Mouse (Mus musculus) myocyte (in vitro differentiated cells): ENCODE measurements around the gene Acvr2a. TPM values are rescaled to one million over a fixed set of nuclear protein-coding genes. Genes with fewer than 3 reads are reported as not detected.

Source experiments
- H3K27me3 ChIP-seq: one replicate; pipeline ENCODE4 v1.6.1; 2011; ENCODE audit not compliant: control insufficient read depth, insufficient read depth, insufficient read length
- H3K36me3 ChIP-seq: one replicate; pipeline ENCODE4 v1.6.1; 2011; ENCODE audit not compliant: control insufficient read depth, insufficient read depth
- H3K4me2 ChIP-seq: one replicate; pipeline ENCODE4 v1.6.1; 2011; ENCODE audit warnings: low read depth, control low read depth
- H3K4me3 ChIP-seq: one replicate; pipeline ENCODE4 v1.5.1; 2011; ENCODE audit warnings: mild to moderate bottlenecking, control low read depth, moderate library complexity
- H3K79me2 ChIP-seq: one replicate; pipeline ENCODE4 v1.6.1; 2011; ENCODE audit not compliant: control insufficient read depth, insufficient read depth
- H3ac ChIP-seq: one replicate; pipeline ENCODE4 v1.6.1; 2011; ENCODE audit not compliant: control insufficient read depth, insufficient read length
- CEBPB ChIP-seq: IDR thresholded peaks from 2 replicates; pipeline ENCODE4 v1.6.1; 2011; ENCODE audit warnings: mild to moderate bottlenecking, moderate library complexity; ENCODE audit not compliant: poor library complexity, insufficient read depth, severe bottlenecking
- E2F4 ChIP-seq: IDR thresholded peaks from one replicate; pipeline ENCODE4 v1.6.1; 2011; ENCODE audit warnings: mild to moderate bottlenecking, control low read depth, moderate library complexity; ENCODE audit not compliant: insufficient read depth
- MAX ChIP-seq: IDR thresholded peaks from one replicate; pipeline ENCODE4 v1.6.1; 2011; ENCODE audit warnings: low read depth, mild to moderate bottlenecking, control low read depth
- MYOD1 ChIP-seq, 3 experiments: IDR thresholded peaks; one replicate each; pipeline ENCODE4 v1.6.1; 2011; ENCODE audit warnings: control low read depth in 2 of 3, low read depth in 2 of 3, mild to moderate bottlenecking in 2 of 3, moderate library complexity in 1 of 3; ENCODE audit not compliant: insufficient read length in 2 of 3, control insufficient read depth in 1 of 3
- MYOG ChIP-seq, 3 experiments: IDR thresholded peaks; one replicate each; pipeline ENCODE4 v1.6.1; 2011; ENCODE audit warnings: control low read depth in 2 of 3, low read depth in 2 of 3, mild to moderate bottlenecking in 2 of 3; ENCODE audit not compliant: insufficient read length in 2 of 3, control insufficient read depth in 1 of 3, insufficient read depth in 1 of 3
- POLR2A ChIP-seq: IDR thresholded peaks from one replicate; pipeline ENCODE4 v1.6.1; 2011; ENCODE audit warnings: low read depth, mild to moderate bottlenecking, control low read depth, moderate library complexity; ENCODE audit not compliant: insufficient read length
- POLR2AphosphoS2 ChIP-seq: IDR thresholded peaks from one replicate; pipeline ENCODE4 v1.6.1; 2011; ENCODE audit warnings: low read depth, control low read depth; ENCODE audit not compliant: insufficient read length
- REST ChIP-seq: IDR thresholded peaks from one replicate; pipeline ENCODE4 v1.6.1; 2011; ENCODE audit warnings: mild to moderate bottlenecking, control low read depth, moderate library complexity; ENCODE audit not compliant: insufficient read depth, insufficient read length
- SRF ChIP-seq: IDR thresholded peaks from one replicate; pipeline ENCODE4 v1.6.1; 2011; ENCODE audit warnings: low read depth; ENCODE audit not compliant: control insufficient read depth, insufficient read length
- TCF12 ChIP-seq: IDR thresholded peaks from one replicate; pipeline ENCODE4 v1.6.1; 2011; ENCODE audit warnings: mild to moderate bottlenecking, control low read depth; ENCODE audit not compliant: poor library complexity, insufficient read depth, severe bottlenecking
- TCF3 ChIP-seq: IDR thresholded peaks from one replicate; pipeline ENCODE4 v1.6.1; 2011; ENCODE audit warnings: low read depth, control low read depth; ENCODE audit not compliant: insufficient read length
- USF1 ChIP-seq: IDR thresholded peaks from one replicate; pipeline ENCODE4 v1.6.1; 2011; ENCODE audit warnings: low read depth, mild to moderate bottlenecking, control low read depth, moderate library complexity
- polyA plus RNA-seq: library from polyadenylated mRNA; unstranded; fragments of >200 nt; fragmentation: generic; extraction: Trizol; gene quantifications from one replicate; pipeline ENCODE4 v1.2.1, GENCODE M21; 2012; ENCODE audit warnings: missing spikeins

Gene Acvr2a
- polyA plus RNA-seq: 4.1 TPM

DNA sequence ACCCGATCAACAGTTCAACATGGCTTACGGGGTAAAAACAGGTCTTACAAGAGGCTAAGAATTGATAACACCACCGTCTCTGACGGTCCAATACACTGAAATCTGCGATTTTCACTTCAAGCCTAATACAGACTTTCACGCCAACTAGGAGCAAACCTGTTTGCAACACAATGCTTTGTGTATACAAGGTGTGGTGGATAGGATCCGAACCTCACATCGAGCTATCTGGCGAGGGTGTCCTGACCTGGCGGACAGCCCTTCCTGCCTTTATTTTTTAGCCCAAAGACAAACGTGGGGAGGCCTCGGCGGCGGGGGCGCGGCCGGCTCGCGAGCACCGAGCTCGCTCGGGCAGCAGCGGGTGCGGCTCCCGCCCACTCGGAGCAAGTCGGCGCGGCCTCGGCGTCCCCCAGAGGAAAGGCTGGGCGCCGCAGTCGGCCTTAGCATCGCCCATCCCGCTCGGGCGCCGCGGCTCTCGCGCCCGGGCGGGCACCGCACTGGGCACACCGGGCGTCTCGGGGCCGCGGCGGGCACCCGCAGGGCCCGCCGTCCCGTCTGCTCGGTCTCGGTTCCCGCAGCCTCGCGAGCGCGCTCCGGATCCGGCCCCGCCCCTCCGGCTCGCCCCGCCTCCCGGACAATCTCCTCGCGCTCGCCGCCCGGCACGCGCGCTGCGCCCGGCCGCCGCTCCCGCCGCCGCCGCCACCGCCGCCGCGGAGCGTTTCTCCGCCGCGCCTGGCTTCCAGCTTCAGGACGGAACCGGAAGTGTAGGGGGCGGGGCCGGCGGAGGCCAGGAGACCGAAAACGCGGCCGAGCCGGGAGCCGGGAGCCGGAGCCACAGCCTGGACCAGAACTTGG is at the start of gene Acvr2a:
Gene Acvr2a, plus strand, starts transcription at position 739 of the 852 bp plus-strand sequence.
- Histone ChIP-seq H3K4me2 (peak within 1 kb of the TSS; percentile 81), H3K36me3 (no peaks in the 10 kb centered on the region), H3K79me2 (peaks cover 42% of the 10 kb centered on the region), H3ac (peak within 1 kb of the TSS; percentile 77), H3K4me3 (peak within 1 kb of the TSS; percentile 61), H3K27me3 (no peaks in the 10 kb centered on the region)
- TF ChIP-seq POLR2A (peak; percentile 80), TCF12 (no peak), SRF (peak; percentile 23), MAX (no peak), POLR2AphosphoS2 (no peak), REST (no peak), TCF3 (no peak)

GRCm38 (mm10) chr2:48766513-48766912 is 47.4 kb upstream of the Acvr2a start:
- H3K36me3 ChIP-seq: no peaks in the 10 kb centered on the region
- no peaks in the 10 kb centered on the region for H3K27me3 ChIP-seq
- TF ChIP-seq MAX: no peak
- no peak for TF ChIP-seq REST
- no peak for TF ChIP-seq E2F4
- no peak for TF ChIP-seq SRF
- TF ChIP-seq MYOD1 (IDR thresholded peaks at IDR 0.05; ENCODE audit: control insufficient read depth in 1 of 3, insufficient read length in 2 of 3, low read depth in 2 of 3): no peak
- TF ChIP-seq MYOG (IDR thresholded peaks at IDR 0.05; ENCODE audit: control insufficient read depth in 1 of 3, insufficient read depth in 1 of 3, insufficient read length in 2 of 3, low read depth in 2 of 3): no peak
- TF ChIP-seq TCF12: no peak
- TF ChIP-seq POLR2A: no peak
- no peak for TF ChIP-seq USF1
- no peak overlapping the region for H3K4me2 ChIP-seq
- no peak overlapping the region for H3ac ChIP-seq
- no peaks in the 10 kb centered on the region for H3K79me2 ChIP-seq
- H3K4me3 ChIP-seq: no peak overlapping the region

GRCm38 (mm10) chr2:48767778-48768177 is 46.1 kb upstream of the Acvr2a start:
- H3ac ChIP-seq: no peak overlapping the region
- H3K27me3 ChIP-seq: no peaks in the 10 kb centered on the region
- no peaks in the 10 kb centered on the region for H3K36me3 ChIP-seq
- no peak overlapping the region for H3K4me3 ChIP-seq
- no peak for TF ChIP-seq MYOG (IDR thresholded peaks at IDR 0.05; ENCODE audit: control insufficient read depth in 1 of 3, insufficient read depth in 1 of 3, insufficient read length in 2 of 3, low read depth in 2 of 3)
- no peak for TF ChIP-seq POLR2AphosphoS2
- TF ChIP-seq E2F4: no peak
- TF ChIP-seq TCF3: no peak
- no peak for TF ChIP-seq SRF
- no peak for TF ChIP-seq CEBPB
- TF ChIP-seq REST: no peak
- TF ChIP-seq USF1: no peak
- TF ChIP-seq TCF12: no peak
- TF ChIP-seq MYOD1 (IDR thresholded peaks at IDR 0.05; ENCODE audit: control insufficient read depth in 1 of 3, insufficient read length in 2 of 3, low read depth in 2 of 3): no peak
- TF ChIP-seq POLR2A: no peak
- no peak for TF ChIP-seq MAX
- no peaks in the 10 kb centered on the region for H3K79me2 ChIP-seq
- H3K4me2 ChIP-seq: no peak overlapping the region

DNA sequence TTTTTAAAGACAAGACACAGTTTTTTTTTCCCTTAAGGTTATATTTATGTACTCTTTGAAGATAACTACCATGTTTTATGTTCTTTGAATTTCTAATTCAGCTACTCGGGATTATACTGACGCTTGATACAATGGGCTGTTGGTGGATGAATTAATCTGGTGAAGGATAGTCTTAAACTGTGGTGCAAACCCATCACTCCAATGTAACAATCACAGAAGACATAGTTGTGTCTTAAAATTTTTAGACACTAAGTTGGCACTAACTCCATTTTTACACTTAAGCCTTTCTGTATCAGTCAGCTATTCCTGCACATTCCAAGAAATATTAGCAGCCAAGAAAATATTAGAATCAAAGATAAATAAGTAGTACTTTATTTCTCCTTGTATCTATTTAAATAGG is 45.7 kb upstream of the Acvr2a start:
- no peak overlapping the region for H3ac ChIP-seq
- H3K36me3 ChIP-seq: no peaks in the 10 kb centered on the region
- TF ChIP-seq REST: no peak
- TF ChIP-seq MYOD1 (IDR thresholded peaks at IDR 0.05; ENCODE audit: control insufficient read depth in 1 of 3, insufficient read length in 2 of 3, low read depth in 2 of 3): no peak
- no peak for TF ChIP-seq MYOG (IDR thresholded peaks at IDR 0.05; ENCODE audit: control insufficient read depth in 1 of 3, insufficient read depth in 1 of 3, insufficient read length in 2 of 3, low read depth in 2 of 3)
- no peak for TF ChIP-seq POLR2AphosphoS2
- no peak for TF ChIP-seq POLR2A
- TF ChIP-seq MAX: no peak
- no peak for TF ChIP-seq E2F4
- no peak for TF ChIP-seq TCF3
- TF ChIP-seq SRF: no peak
- TF ChIP-seq CEBPB: no peak
- TF ChIP-seq USF1: no peak
- no peak for TF ChIP-seq TCF12
- no peaks in the 10 kb centered on the region for H3K27me3 ChIP-seq
- no peaks in the 10 kb centered on the region for H3K79me2 ChIP-seq
- no peak overlapping the region for H3K4me2 ChIP-seq
- no peak overlapping the region for H3K4me3 ChIP-seq

DNA sequence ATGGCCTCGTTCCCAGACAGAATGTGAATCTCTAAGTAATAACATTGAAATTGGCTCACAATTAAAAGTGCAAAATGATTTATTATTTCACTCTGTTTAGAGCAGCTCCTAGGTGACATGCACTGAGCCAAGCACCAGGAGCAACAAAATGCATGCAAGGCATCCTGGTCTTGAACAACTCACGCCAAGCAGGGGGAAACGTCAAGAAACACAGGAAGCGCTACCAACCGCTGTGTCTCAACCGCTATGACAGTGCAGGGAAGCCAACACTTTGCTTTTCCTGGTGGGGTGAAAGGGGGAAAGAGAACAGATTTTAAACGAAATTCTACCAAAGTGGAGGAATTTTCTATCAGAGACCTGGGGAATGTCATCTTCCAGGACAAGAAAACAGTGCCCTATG is 43.8 kb upstream of the Acvr2a start:
- Histone ChIP-seq H3K4me3 (no peak overlapping the region), H3K79me2 (no peaks in the 10 kb centered on the region), H3K4me2 (no peak overlapping the region), H3ac (no peak overlapping the region), H3K36me3 (no peaks in the 10 kb centered on the region), H3K27me3 (no peaks in the 10 kb centered on the region)
- TF ChIP-seq REST: no peak
- TF ChIP-seq MYOD1 (IDR thresholded peaks at IDR 0.05; ENCODE audit: control insufficient read depth in 1 of 3, insufficient read length in 2 of 3, low read depth in 2 of 3): no peak
